Mouse (Mus musculus) forebrain, embryonic 16.5 days (tissue): ENCODE data around the gene Sec31a. TPM values are rescaled to one million over a fixed set of nuclear protein-coding genes. Genes with fewer than 3 reads are reported as not detected.
A peak's percentile ranks its signal among the peaks of the same experiment; 100 is the strongest.

ENCODE experiments used
- ATAC-seq: fragments of 200-750 bp; cut with Nextera tagmentation; 2 replicates; pipeline ENCODE4 v1.8.0; 2017; ENCODE audit warnings: mild to moderate bottlenecking, moderate library complexity
- H3K27ac ChIP-seq: fragments of 300-500 bp; sonication (generic); 2 replicates; pipeline ENCODE4 v1.5.1; 2014; ENCODE audit warnings: low read length, control low read depth
- H3K27me3 ChIP-seq: fragments of 300-500 bp; sonication (generic); replicated peaks from 2 replicates; pipeline ENCODE4 v1.6.1; 2014; ENCODE audit warnings: low read length; ENCODE audit not compliant: control insufficient read depth, insufficient read depth
- H3K36me3 ChIP-seq: fragments of 300-500 bp; sonication (generic); 2 replicates; pipeline ENCODE4 v1.6.1; 2014; ENCODE audit not compliant: control insufficient read depth, insufficient read depth
- H3K4me1 ChIP-seq: fragments of 300-500 bp; sonication (generic); replicated peaks from 2 replicates; pipeline ENCODE4 v1.6.1; 2014; ENCODE audit warnings: low read length; ENCODE audit not compliant: control insufficient read depth, insufficient read depth
- H3K4me2 ChIP-seq: fragments of 300-500 bp; sonication (generic); 2 replicates; pipeline ENCODE4 v1.6.1; 2014; ENCODE audit warnings: mild to moderate bottlenecking, low read length, control low read depth
- H3K4me3 ChIP-seq: fragments of 300-500 bp; sonication (generic); replicated peaks from 2 replicates; pipeline ENCODE4 v1.5.1; 2014; ENCODE audit warnings: mild to moderate bottlenecking, low read length, control low read depth
- H3K9ac ChIP-seq: fragments of 300-500 bp; sonication (generic); replicated peaks from 2 replicates; pipeline ENCODE4 v1.6.1; 2014; ENCODE audit warnings: low read depth, low read length, control low read depth
- H3K9me3 ChIP-seq: fragments of 300-500 bp; sonication (generic); 2 replicates; pipeline ENCODE4 v1.6.1; 2016; ENCODE audit warnings: low read length; ENCODE audit not compliant: control insufficient read depth
- WGBS: fragments of 180-500 bp; shearing (Covaris S2); extraction: QIAGEN DNeasy Blood & Tissue Kit; methylation state at CpG from one replicate; pipeline ENCODE4 v1.1.7; 2014; 5-methylcytosine and 5-hydroxymethylcytosine counted together
- polyA plus RNA-seq: library from polyadenylated mRNA; unstranded; fragments of >200 nt; fragmentation: Nextera tagmentation; extraction: Ambion mirVana; gene quantifications from 2 replicates; pipeline ENCODE4 v1.2.1, GENCODE M21; 2015

Sec31a gene
- polyA plus RNA-seq = 91.0 and 92.3 TPM in 2 replicates

- Histone ChIP-seq H3K9ac (peak within 1 kb of the TSS; percentile 82), H3K4me3 (peak within 1 kb of the TSS; percentile 88), H3K27me3 (no peaks in the 10 kb centered on the region), H3K4me2 (peak within 1 kb of the TSS; percentile 88), H3K4me1 (peaks cover 13% of the 10 kb centered on the region), H3K9me3 (no peaks in the 10 kb centered on the region), H3K27ac (peak within 1 kb of the TSS; percentile 91), H3K36me3 (peaks cover 17% of the 10 kb centered on the region; the same call in 1 of the 2 replicates)
- WGBS = under 1% methylated on average over 82 of the region's 82 CpGs
- ATAC-seq = peak; percentile 97
These were observed at the start of gene Sec31a for GRCm38 (mm10) chr5:100415761-100416590. TSS of gene Sec31a (minus strand) at chr5:100416234.

- WGBS = 91% methylated on average over 2 of the region's 2 CpGs
- no peak for ATAC-seq
These were observed 46.3 kb upstream of the Sec31a start for GRCm38 (mm10) chr5:100462374-100462773.

GRCm38 (mm10) chr5:100461526-100461925, 45.5 kb upstream of the Sec31a start:
- no peaks in the 10 kb centered on the region for H3K27me3 ChIP-seq
- ATAC-seq = no peak
- H3K4me1 ChIP-seq = no peaks in the 10 kb centered on the region
- H3K27ac ChIP-seq = no peak overlapping the region
- no peak overlapping the region for H3K4me3 ChIP-seq
- H3K36me3 ChIP-seq = peaks cover 10% of the 10 kb centered on the region
- no peak overlapping the region for H3K4me2 ChIP-seq
- no peaks in the 10 kb centered on the region for H3K9me3 ChIP-seq
- WGBS = 91% methylated on average over 9 of the region's 9 CpGs
- no peak overlapping the region for H3K9ac ChIP-seq

More at GRCm38 (mm10) chr5:100462374-100462773, 46.3 kb upstream of the Sec31a start:
- no peaks in the 10 kb centered on the region for H3K9me3 ChIP-seq
- H3K36me3 ChIP-seq = peaks cover 10% of the 10 kb centered on the region
- no peaks in the 10 kb centered on the region for H3K4me1 ChIP-seq
- no peak overlapping the region for H3K27ac ChIP-seq
- H3K4me3 ChIP-seq = no peak overlapping the region
- H3K4me2 ChIP-seq = no peak overlapping the region
- no peaks in the 10 kb centered on the region for H3K27me3 ChIP-seq
- no peak overlapping the region for H3K9ac ChIP-seq

- no peaks in the 10 kb centered on the region for H3K9me3 ChIP-seq
- no peak overlapping the region for H3K27ac ChIP-seq
- no peaks in the 10 kb centered on the region for H3K27me3 ChIP-seq
- no peak for ATAC-seq
- H3K36me3 ChIP-seq = peaks cover 10% of the 10 kb centered on the region
- H3K4me1 ChIP-seq = no peaks in the 10 kb centered on the region
- H3K4me2 ChIP-seq = no peak overlapping the region
- no peak overlapping the region for H3K4me3 ChIP-seq
- WGBS = 95% methylated on average over 5 of the region's 5 CpGs
- H3K9ac ChIP-seq = no peak overlapping the region
These were observed 43.4 kb upstream of the Sec31a start for GRCm38 (mm10) chr5:100459468-100459867.

GRCm38 (mm10) chr5:100451871-100452270, 35.8 kb upstream of the Sec31a start:
- H3K9ac ChIP-seq = no peak overlapping the region
- H3K4me3 ChIP-seq = no peak overlapping the region
- peaks cover 5% of the 10 kb centered on the region; the same call in 1 of the 2 replicates for H3K36me3 ChIP-seq
- no peaks in the 10 kb centered on the region for H3K4me1 ChIP-seq
- no peak overlapping the region for H3K27ac ChIP-seq
- H3K27me3 ChIP-seq = no peaks in the 10 kb centered on the region
- 41% methylated on average over 2 of the region's 2 CpGs for WGBS
- no peak overlapping the region for H3K4me2 ChIP-seq
- no peak for ATAC-seq
- no peaks in the 10 kb centered on the region for H3K9me3 ChIP-seq

GRCm38 (mm10) chr5:100438796-100439195, 22.8 kb upstream of the Sec31a start:
- no peak for ATAC-seq
- H3K36me3 ChIP-seq = no peaks in the 10 kb centered on the region
- H3K27ac ChIP-seq = no peak overlapping the region
- no peak overlapping the region for H3K4me3 ChIP-seq
- H3K4me1 ChIP-seq = no peaks in the 10 kb centered on the region
- no peaks in the 10 kb centered on the region for H3K9me3 ChIP-seq
- no peak overlapping the region for H3K4me2 ChIP-seq
- 94% methylated on average over 14 of the region's 14 CpGs for WGBS
- no peaks in the 10 kb centered on the region for H3K27me3 ChIP-seq
- H3K9ac ChIP-seq = no peak overlapping the region

GRCm38 (mm10) chr5:100437917-100438316, 21.9 kb upstream of the Sec31a start:
- WGBS = 96% methylated on average over 5 of the region's 5 CpGs
- no peaks in the 10 kb centered on the region for H3K36me3 ChIP-seq
- H3K4me2 ChIP-seq = no peak overlapping the region
- no peak overlapping the region for H3K4me3 ChIP-seq
- no peak for ATAC-seq
- H3K27ac ChIP-seq = no peak overlapping the region
- H3K4me1 ChIP-seq = no peaks in the 10 kb centered on the region
- no peaks in the 10 kb centered on the region for H3K27me3 ChIP-seq
- no peak overlapping the region for H3K9ac ChIP-seq
- H3K9me3 ChIP-seq = no peaks in the 10 kb centered on the region

- Histone ChIP-seq H3K4me3 (no peak overlapping the region), H3K9ac (no peak overlapping the region), H3K36me3 (no peaks in the 10 kb centered on the region), H3K4me1 (no peaks in the 10 kb centered on the region), H3K27ac (no peak overlapping the region), H3K9me3 (no peaks in the 10 kb centered on the region), H3K27me3 (no peaks in the 10 kb centered on the region), H3K4me2 (no peak overlapping the region)
- 94% methylated on average over 4 of the region's 4 CpGs for WGBS
- ATAC-seq = no peak
These were observed 21.1 kb upstream of the Sec31a start for GRCm38 (mm10) chr5:100437086-100437485.

GRCm38 (mm10) chr5:100430966-100431365, 14.9 kb upstream of the Sec31a start:
- Histone ChIP-seq H3K36me3 (peaks cover 9% of the 10 kb centered on the region; the same call in 1 of the 2 replicates), H3K27me3 (no peaks in the 10 kb centered on the region), H3K4me3 (no peak overlapping the region), H3K9me3 (no peaks in the 10 kb centered on the region), H3K27ac (no peak overlapping the region), H3K4me1 (peaks cover 31% of the 10 kb centered on the region), H3K4me2 (no peak overlapping the region), H3K9ac (no peak overlapping the region)
- ATAC-seq = no peak
- 62% methylated on average over 2 of the region's 2 CpGs for WGBS
